Mouse (Mus musculus): ENCODE data around the gene Pi4kb. TPM values are rescaled to one million over a fixed set of nuclear protein-coding genes. Genes with fewer than 3 reads are reported as not detected.
"Not testable (repeated sequence)": the region's sequence is repeated elsewhere in the genome, so short reads cannot be mapped to it uniquely, and the experiment has no call there.

Pi4kb gene
- 21.4 and 24.9 TPM in 2 replicates for polyA plus RNA-seq (2016; fragmentation: Nextera tagmentation; extraction: Ambion mirVana)

DNA sequence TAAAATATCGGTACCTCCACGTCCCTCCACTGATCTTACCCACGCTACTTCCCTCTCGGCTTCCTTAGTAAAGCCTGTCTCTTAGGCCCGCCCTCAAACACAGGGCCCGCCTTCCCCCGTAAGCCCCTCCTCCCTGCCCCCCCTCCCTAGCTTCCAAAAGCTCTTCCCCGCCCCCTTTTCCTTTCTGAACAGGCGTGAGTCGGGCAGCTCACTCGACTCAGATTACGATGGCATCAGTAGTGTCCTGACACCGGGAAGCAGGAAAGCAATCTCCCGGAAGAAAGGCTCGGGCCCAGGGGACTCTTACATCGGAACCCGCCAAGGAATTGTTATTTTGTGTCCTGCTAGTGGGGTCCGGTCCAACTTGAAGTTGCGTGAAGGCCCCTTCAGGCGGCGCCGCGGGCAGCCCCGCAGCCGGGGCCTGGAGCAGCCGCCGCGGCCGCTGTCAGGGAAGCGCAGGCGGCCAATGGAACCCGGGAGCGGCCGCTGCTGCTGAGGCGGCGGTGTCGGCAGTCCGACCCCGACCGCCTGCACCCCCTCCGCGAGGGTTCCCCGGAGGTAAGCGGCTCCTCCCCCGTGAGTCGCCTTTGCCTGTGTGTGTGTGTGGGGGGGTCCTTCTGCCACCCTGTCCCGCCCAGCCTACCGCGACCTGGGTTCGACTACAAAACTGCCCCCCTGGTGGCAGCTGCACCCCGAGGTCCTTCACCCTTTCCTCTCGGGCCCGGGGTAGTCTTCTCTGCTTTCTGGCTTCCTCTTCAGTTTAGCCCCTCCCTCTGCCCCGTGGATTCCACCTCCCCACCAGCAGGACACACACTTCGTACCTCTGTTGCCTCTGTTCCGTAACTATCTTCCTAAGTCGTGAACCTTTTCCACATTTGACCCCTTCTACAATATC is at the start of gene Pi4kb:
Gene Pi4kb, plus strand, starts transcription at position 204 of the 895 bp plus-strand sequence.
- under 1% methylated on average over 57 of the region's 57 CpGs for WGBS
- peak; percentile 92 for DNase-seq (ENCODE audit: low spot score)
- Histone ChIP-seq H3K36me3 (peaks cover 18% of the 10 kb centered on the region), H3K4me1 (peaks cover 21% of the 10 kb centered on the region), H3K9me3 (replicated peaks) (no peaks in the 10 kb centered on the region), H3K27ac (replicated peaks) (peak within 1 kb of the TSS; percentile 97), H3K4me3 (peak within 1 kb of the TSS; percentile 93), H3K27me3 (ENCODE audit: low read depth, poor library complexity, severe bottlenecking) (no peaks in the 10 kb centered on the region)

DNA sequence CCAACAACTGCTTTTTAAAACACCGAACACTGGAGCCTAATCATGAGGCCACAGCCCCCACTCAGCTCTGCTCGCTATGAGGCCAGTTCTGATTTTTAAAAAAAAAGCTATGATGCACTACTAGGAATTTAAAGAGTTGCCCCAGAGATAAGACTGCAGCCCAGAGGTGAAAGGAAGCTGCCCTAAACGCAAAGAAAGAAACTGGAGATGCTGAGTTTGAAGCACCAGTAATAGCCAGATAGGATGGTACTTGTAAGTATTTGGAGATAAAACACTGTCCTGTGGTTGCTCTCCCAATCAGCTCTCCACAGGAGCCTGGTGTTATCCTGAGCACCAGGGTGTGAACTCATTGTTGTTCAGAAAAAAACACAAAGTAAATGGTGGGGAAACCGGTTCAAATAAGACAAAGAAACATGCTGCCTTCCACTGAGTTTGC is 48.2 kb upstream of the Pi4kb start:
- H3K36me3 ChIP-seq; H3K27me3 ChIP-seq (ENCODE audit: low read depth, poor library complexity, severe bottlenecking); H3K4me1 ChIP-seq; DNase-seq (ENCODE audit: low spot score); H3K9me3 ChIP-seq (replicated peaks); H3K4me3 ChIP-seq; H3K27ac ChIP-seq (replicated peaks): not testable (repeated sequence)
- WGBS, result 49% methylated on average over 4 of the region's 4 CpGs

DNA sequence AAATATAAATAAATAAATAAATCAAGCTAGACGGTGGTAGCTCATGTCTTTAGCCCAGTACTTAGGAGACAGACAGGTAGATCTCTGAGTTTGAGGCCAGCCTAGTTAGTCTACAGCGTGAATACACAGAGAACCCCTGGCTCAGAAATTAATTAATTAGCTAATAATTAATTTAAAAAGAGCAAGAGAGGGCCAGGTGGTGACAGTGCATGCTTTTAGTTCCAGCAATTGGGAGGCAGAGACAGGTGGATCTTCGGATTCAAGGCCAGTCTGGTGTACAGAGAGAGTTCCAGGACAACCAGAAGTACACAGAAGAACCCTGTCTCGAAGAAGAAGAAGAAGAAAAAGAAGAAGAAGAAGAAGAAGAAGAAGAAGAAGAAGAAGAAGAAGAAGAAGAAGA is 45.6 kb upstream of the Pi4kb start:
- 91% methylated on average over 4 of the region's 4 CpGs for WGBS
- H3K27me3 ChIP-seq (ENCODE audit: low read depth, poor library complexity, severe bottlenecking); H3K4me3 ChIP-seq; DNase-seq (ENCODE audit: low spot score); H3K27ac ChIP-seq (replicated peaks); H3K9me3 ChIP-seq (replicated peaks); H3K36me3 ChIP-seq: not testable (repeated sequence)
- peaks cover 13% of the 10 kb centered on the region for H3K4me1 ChIP-seq

DNA sequence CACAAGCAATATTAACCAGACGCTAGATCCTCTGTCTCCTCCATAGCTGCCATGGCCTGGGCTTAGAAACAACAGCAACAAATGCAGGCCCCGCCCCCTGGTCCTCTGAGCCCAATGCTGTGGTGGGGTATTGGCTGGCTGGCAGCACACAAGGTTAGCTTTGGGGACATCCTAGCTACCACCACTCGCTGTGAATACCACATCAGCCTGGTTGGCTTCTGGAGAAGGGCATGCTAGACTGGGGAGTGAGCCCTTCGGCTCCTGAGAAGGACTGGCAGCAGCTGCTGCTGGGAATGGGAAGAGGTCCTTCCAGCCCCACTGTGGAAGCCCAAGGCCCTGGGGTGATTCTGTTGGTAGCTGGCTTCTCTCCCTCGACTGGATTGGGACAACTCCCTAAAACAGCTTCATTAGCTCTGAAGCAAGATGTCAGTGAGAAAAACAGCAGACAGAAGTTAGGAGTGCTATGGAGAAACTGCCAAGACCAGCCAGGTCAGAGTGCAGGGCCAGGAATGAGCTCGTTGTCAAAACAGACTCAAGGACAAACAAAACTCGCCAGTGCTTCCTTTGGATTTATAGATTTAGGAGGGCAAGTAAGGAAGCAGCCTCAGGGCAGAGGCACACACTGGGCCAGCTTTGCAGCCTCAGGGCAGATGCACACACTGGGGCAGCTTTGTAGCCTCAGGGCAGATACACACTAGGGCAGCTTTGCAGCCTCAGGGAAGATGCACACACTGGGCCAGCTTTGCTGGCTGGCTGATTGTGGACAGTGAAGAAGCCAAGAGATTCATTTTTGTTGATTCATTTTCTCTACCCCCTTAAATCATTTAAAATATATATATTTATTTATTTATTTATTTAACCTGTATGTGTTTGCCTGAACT is 43.9 kb upstream of the Pi4kb start:
- not testable (repeated sequence) for DNase-seq (ENCODE audit: low spot score); H3K4me3 ChIP-seq

DNA sequence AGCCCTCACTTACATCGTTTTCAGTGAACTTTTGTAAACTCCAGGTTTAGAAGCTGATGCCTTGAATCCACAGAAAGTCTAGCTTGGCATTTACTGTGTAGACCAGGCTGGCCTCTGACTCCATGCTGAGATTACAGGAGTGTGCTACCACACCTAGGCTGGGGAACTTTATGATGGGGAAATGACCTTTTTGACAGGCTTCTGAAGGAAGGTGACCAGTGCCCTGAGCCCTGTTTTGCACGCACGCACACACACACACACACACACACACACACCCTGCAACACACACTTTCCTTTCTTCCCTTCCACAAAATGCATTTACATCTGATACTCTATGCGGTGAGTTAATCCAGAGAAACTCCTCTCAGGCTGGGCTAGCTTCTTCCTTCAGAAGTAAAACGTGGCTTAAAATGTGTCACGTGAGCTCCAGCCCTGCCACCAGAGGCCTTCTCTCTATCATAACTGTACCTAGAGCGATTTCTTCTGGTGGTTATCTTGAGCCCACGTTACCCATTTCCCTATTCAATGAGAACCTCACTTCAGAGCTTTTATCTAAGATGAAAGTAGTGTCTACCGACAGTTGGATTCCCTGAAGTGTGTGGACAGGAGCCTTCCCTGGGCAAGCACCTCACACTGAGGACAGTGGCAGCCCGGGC is 43.0 kb upstream of the Pi4kb start:
- H3K27ac ChIP-seq (replicated peaks); H3K9me3 ChIP-seq (replicated peaks); H3K27me3 ChIP-seq (ENCODE audit: low read depth, poor library complexity, severe bottlenecking); H3K4me3 ChIP-seq; DNase-seq (ENCODE audit: low spot score); H3K36me3 ChIP-seq: not testable (repeated sequence)
- WGBS, result 79% methylated on average over 10 of the region's 10 CpGs
- peaks cover 13% of the 10 kb centered on the region for H3K4me1 ChIP-seq

More for the DNA sequence above, 43.9 kb upstream of the Pi4kb start:
- 55% methylated on average over 7 of the region's 7 CpGs for WGBS
- not testable (repeated sequence) for H3K27ac ChIP-seq (replicated peaks); H3K27me3 ChIP-seq (ENCODE audit: low read depth, poor library complexity, severe bottlenecking); H3K9me3 ChIP-seq (replicated peaks); H3K36me3 ChIP-seq
- peaks cover 13% of the 10 kb centered on the region for H3K4me1 ChIP-seq

DNA sequence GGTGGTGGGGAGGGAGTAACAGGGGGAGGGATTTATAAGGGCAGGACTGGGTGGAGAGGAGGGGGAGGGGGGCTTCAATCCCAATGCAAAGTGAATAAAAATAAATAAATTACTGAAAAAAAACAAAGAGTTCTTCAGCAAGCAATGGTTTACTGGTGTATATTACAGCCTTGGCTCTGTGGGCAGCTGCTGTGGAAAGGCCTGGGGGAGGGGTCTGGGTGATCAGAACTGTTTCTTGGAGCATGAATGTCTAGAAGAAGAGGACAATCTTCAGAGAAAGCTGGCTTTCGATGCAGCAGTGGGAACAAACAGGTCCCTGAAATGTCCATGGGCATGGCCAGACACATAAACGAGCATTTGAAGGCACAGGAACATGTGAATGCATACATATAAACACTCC is 42.3 kb upstream of the Pi4kb start:
- H3K27ac ChIP-seq (replicated peaks), result not testable (repeated sequence)

DNA sequence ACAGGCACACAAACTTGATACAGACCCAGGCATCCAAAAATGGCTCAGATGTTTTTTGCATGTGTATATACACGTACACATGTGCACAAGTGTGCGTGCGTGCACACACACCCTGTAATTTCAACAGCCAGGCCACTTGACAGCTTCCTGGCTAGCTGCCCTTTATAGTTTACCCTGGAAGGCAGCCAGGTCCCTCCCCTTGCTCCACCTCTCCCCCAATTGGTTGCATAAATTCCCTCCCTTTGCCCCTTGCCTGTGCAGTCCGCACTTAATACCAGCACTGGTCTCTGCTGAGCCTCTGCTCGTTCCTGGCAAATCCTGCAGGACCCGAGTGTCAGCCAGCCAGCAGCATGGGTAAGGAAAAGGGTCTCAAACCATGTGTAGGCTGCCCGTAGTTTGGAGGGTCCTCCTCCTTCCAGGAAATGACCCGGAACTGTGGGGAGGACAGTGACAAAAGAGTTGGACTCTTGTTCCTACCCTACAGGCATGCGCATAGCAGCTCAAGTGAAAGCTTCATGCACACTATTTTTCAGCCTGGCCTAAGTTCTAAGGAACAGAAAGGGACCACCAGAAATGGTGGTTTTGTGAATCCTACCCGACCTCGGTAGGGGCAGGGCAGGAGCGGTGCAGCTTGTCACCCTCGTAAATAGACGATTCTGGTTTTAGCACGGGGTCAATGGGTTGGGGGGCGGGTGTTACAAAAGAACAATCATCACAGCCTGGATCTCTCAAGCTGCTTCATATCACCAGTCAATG is 41.5 kb upstream of the Pi4kb start, which contains the start of gene Selenbp1:
Gene Selenbp1, plus strand, starts transcription at position 248 of the 756 bp plus-strand sequence.
- peak within 1 kb of the TSS; percentile 49 for H3K27ac ChIP-seq (replicated peaks)
- H3K4me3 ChIP-seq, result peak within 1 kb of the TSS; percentile 24; the same call in 1 of the 2 replicates
- no peaks in the 10 kb centered on the region for H3K27me3 ChIP-seq (ENCODE audit: low read depth, poor library complexity, severe bottlenecking)
- peak; percentile 33 for DNase-seq (ENCODE audit: low spot score)
- no peaks in the 10 kb centered on the region for H3K9me3 ChIP-seq (replicated peaks)
- H3K4me1 ChIP-seq, result peaks cover 13% of the 10 kb centered on the region
- WGBS, result 48% methylated on average over 16 of the region's 16 CpGs
- no peaks in the 10 kb centered on the region for H3K36me3 ChIP-seq

More for the DNA sequence above, 42.3 kb upstream of the Pi4kb start:
- not testable (repeated sequence) for H3K36me3 ChIP-seq; DNase-seq (ENCODE audit: low spot score); H3K9me3 ChIP-seq (replicated peaks); H3K27me3 ChIP-seq (ENCODE audit: low read depth, poor library complexity, severe bottlenecking); H3K4me3 ChIP-seq
- peaks cover 13% of the 10 kb centered on the region for H3K4me1 ChIP-seq
- WGBS, result 70% methylated on average over 2 of the region's 2 CpGs

DNA sequence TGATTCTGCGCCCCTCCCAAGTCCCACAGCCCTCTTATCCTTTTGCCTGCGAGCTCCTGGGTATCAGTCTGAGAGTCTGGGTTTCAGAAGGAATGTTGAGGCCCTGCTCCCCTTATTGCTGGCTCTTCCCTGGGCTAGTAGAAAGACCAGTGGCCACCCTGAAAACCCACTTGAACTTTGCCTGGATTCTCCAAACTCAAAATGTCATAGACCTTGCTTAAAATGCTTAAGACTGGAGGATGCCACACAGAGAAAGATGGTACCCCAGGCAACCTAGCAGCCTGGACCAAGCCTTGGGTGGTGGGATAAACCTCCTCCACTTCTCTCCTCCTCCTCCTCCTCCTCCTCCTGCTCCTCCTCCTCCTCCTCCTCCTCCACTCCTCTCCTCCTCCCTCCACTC is 40.9 kb upstream of the Pi4kb start:
- H3K9me3 ChIP-seq (replicated peaks); H3K27me3 ChIP-seq (ENCODE audit: low read depth, poor library complexity, severe bottlenecking); H3K27ac ChIP-seq (replicated peaks); DNase-seq (ENCODE audit: low spot score); H3K4me3 ChIP-seq; H3K36me3 ChIP-seq: not testable (repeated sequence)
- no CpG with 5 or more reads among the region's 2 CpGs for WGBS
- H3K4me1 ChIP-seq, result peaks cover 13% of the 10 kb centered on the region

DNA sequence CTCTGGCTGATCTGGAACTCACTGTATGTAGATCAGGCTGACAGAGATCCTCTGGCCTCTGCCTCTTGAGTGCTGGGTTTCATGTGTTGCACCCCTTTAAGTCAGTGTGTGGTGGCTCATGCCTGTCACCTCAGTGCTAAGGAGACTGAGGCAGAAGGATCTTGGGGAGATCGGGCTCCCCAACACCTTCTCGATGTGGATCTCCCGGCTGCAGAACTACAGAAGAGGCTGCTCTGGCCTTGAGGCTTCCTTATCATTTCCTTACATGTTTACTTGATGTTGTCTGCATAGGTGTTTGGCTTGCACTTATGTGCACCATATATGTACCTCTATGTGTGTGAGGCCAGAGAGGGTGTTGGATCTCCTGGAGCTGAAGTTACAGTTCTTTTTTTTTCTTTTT is 40.0 kb upstream of the Pi4kb start:
- H3K27me3 ChIP-seq (ENCODE audit: low read depth, poor library complexity, severe bottlenecking); H3K27ac ChIP-seq (replicated peaks); H3K36me3 ChIP-seq; DNase-seq (ENCODE audit: low spot score); H3K9me3 ChIP-seq (replicated peaks); H3K4me3 ChIP-seq: not testable (repeated sequence)
- peaks cover 13% of the 10 kb centered on the region for H3K4me1 ChIP-seq
- 97% methylated on average over 3 of the region's 3 CpGs for WGBS

DNA sequence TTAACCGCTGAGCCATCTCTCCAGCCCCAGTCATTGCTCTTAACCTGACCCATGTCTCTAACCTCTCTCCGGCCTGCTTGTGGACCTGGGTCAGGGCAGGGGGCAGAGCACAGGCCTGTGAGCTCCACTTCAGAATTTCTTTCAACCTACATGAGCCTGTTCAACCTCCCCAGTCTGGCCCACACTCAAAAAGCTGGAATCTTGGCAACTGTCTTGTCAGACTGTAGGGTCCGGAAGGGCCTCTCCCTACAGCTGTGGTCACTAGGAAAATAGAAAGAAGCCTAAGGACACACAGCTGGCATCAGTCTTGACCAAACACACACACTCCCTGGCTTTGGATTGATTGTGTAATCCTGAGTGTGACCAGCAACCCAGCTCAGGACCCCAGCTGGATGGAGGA is 39.2 kb upstream of the Pi4kb start:
- WGBS, result 94% methylated on average over 3 of the region's 3 CpGs
- not testable (repeated sequence) for H3K9me3 ChIP-seq (replicated peaks); H3K4me3 ChIP-seq; H3K27ac ChIP-seq (replicated peaks); H3K36me3 ChIP-seq; DNase-seq (ENCODE audit: low spot score); H3K27me3 ChIP-seq (ENCODE audit: low read depth, poor library complexity, severe bottlenecking)
- H3K4me1 ChIP-seq, result peaks cover 13% of the 10 kb centered on the region

DNA sequence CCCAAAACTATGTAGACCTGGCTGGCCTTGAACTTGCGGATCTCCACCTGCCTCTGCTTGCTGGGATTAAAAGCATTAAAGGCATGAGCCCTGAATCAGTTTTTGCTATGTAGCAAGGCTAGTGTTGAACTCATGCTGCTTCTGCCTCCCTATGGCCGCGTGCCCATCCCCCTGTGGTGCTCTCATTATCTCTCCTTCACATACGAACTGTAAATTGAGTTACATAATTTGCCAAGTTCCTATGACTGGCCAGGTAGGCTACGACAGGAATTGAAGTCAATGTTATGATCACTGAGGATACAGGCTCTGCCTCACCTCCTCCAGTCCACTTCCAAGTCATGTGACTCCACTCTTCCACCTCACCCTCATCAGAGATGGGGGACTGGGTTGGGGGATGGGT is 38.4 kb upstream of the Pi4kb start:
- H3K4me1 ChIP-seq, result peaks cover 13% of the 10 kb centered on the region
- not testable (repeated sequence) for H3K9me3 ChIP-seq (replicated peaks); H3K27me3 ChIP-seq (ENCODE audit: low read depth, poor library complexity, severe bottlenecking); H3K27ac ChIP-seq (replicated peaks); H3K4me3 ChIP-seq; DNase-seq (ENCODE audit: low spot score); H3K36me3 ChIP-seq
- WGBS, result 85% methylated on average over 5 of the region's 5 CpGs

DNA sequence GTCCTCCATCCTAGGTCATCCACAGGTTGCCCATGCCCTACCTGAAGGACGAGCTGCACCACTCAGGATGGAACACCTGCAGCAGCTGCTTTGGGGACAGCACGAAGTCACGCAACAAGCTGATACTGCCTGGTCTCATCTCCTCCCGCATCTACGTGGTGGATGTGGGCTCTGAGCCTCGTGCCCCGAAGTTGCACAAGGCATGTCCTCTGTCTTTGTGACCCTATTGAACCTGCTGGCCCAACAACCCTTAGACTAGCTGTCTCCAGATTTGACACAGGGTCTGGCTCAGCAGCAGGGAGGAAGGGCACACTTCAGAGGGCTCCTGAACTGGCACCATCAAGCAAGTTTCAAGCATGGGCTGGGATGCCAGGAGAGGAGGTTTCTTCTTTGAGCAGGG is 37.3 kb upstream of the Pi4kb start:
- 88% methylated on average over 7 of the region's 7 CpGs for WGBS
- not testable (repeated sequence) for DNase-seq (ENCODE audit: low spot score); H3K27me3 ChIP-seq (ENCODE audit: low read depth, poor library complexity, severe bottlenecking); H3K4me3 ChIP-seq; H3K9me3 ChIP-seq (replicated peaks); H3K36me3 ChIP-seq; H3K27ac ChIP-seq (replicated peaks)
- peaks cover 12% of the 10 kb centered on the region for H3K4me1 ChIP-seq

Measured in midbrain, embryonic 10.5 days (tissue).